Mouse (Mus musculus): ENCODE results near the gene Arl9. TPM values are rescaled to one million over a fixed set of nuclear protein-coding genes. Genes with fewer than 3 reads are reported as not detected.
"Not testable (repeated sequence)": the region's sequence is repeated elsewhere in the genome, so short reads cannot be mapped to it uniquely, and the experiment has no call there.

Arl9 gene
- total RNA-seq, 1 experiment from 2014 or later, result not detected

GRCm38 (mm10) chr5:77028034-77028433 is 24.2 kb downstream of the Arl9 start:
- DNase-seq, result no peak

GRCm38 (mm10) chr5:77029735-77030134 is 25.9 kb downstream of the Arl9 start:
- peak; percentile 61 for DNase-seq

- not testable (repeated sequence) for DNase-seq
These were observed 31.2 kb downstream of the Arl9 start for GRCm38 (mm10) chr5:77035101-77035500.

- DNase-seq, result no peak
These were observed 34.6 kb downstream of the Arl9 start for GRCm38 (mm10) chr5:77038451-77038850.

- DNase-seq, result no peak
These were observed 35.5 kb downstream of the Arl9 start for GRCm38 (mm10) chr5:77039391-77039790.

- DNase-seq, result no peak
These were observed 40.5 kb downstream of the Arl9 start for GRCm38 (mm10) chr5:77044362-77044761.

GRCm38 (mm10) chr5:77052616-77053015 is 48.8 kb downstream of the Arl9 start:
- DNase-seq, result no peak

GRCm38 (mm10) chr5:77056881-77057440 is 53.1 kb downstream of the Arl9 start:
- no peak for DNase-seq

Other genes with a start within 250 kb of the Arl9 start
- 17.1 and 20.7 TPM in 2 replicates for gene Aasdh, start 98.5 kb upstream of the Arl9 start, total RNA-seq (2021)
- 205 and 214 TPM in 2 replicates for gene Paics, start 52.7 kb upstream of the Arl9 start, total RNA-seq (2021)
- gene Ppat, start 52.5 kb upstream of the Arl9 start, total RNA-seq (2021), result 21.6 and 25.2 TPM in 2 replicates
- 125 and 148 TPM in 2 replicates for gene Srp72, start 29.4 kb upstream of the Arl9 start, total RNA-seq (2021)
- gene Thegl, start 12.0 kb downstream of the Arl9 start, total RNA-seq (2021), result not detected in 2 replicates
- gene Hopx, start 111.1 kb downstream of the Arl9 start, total RNA-seq (2021), result 9.0 and 10.5 TPM in 2 replicates
- 0.64 TPM in 1 of 2 replicates, not detected in the other for gene Spink2, start 207.4 kb downstream of the Arl9 start, total RNA-seq (2021)

Measured in adrenal gland, postnatal 14 days (tissue).